Mouse (Mus musculus) liver, postnatal 0 days (tissue): ENCODE data around the gene 4931423N10Rik.

Experiments
- CTCF ChIP-seq: sonication (generic); IDR thresholded peaks from 2 replicates; pipeline ENCODE4 v1.5.1; 2016; ENCODE audit warnings: antibody characterized with exemption, low read depth
- EP300 ChIP-seq: IDR thresholded peaks from 2 replicates; pipeline ENCODE4 v1.6.1; 2016; ENCODE audit warnings: antibody characterized with exemption, low read depth, mild to moderate bottlenecking

- no peak for TF ChIP-seq EP300
- TF ChIP-seq CTCF = no peak
Observed at GRCm38 (mm10) chr2:23194366-23194765, 12.9 kb upstream of the 4931423N10Rik start.
